20 mouse cellular contexts compared by ENCODE assay signal in the genomic region with DNA sequence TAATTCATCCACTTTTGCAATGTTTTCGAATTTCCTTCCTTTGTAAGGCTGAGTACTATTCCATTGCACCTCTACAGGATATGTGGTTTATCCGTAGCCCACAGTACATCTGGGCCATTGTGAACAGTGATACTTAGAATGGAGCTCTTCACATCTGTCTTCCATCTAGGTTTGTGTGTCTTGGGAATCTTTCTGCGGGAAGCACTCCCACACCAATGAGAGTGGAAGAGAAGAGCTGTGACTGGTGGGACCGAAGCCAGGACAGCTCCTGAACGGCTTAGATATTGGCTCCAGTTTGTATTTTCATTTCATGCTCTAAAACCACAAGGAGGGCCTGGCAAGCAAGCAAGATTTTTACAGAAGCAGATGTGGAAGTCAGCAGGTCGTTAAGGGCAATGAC.
DNase-seq lines count a peak whose midpoint lies in the region; ATAC-seq lines count a peak whose summit lies in the region.
"Had no signal": no experiment of that assay in that cellular context is flagged by ENCODE, and none has a peak within 500 bp of the region (broad histone marks: within the 10 kb centered on the region; RNA-seq: fewer than 3 reads in every experiment).

No protein-coding gene starts in this region.

- no peak overlapping the region for H3K27ac ChIP-seq in embryonic facial prominence, embryonic 14.5 days (replicated peaks; ENCODE audit: low read depth, low read length)
- H3K27ac ChIP-seq in embryonic facial prominence, embryonic 10.5 days (replicated peaks), result no peak overlapping the region
- no peak overlapping the region for H3K27ac ChIP-seq in limb, embryonic 13.5 days
- H3K27ac ChIP-seq in limb, embryonic 10.5 days, result no peak overlapping the region
- no peak overlapping the region for H3K27ac ChIP-seq in forebrain, embryonic 10.5 days
- H3K27ac ChIP-seq: embryonic facial prominence, embryonic 12.5 days; forebrain, embryonic 13.5 days; heart, embryonic 10.5 days; hindbrain, embryonic 13.5 days; hindbrain, postnatal 0 days had no signal

- intact Hi-C loops in gastrocnemius, postnatal 14 days (cut with DNase I; ENCODE audit: low total_unique reads), result no loop called here

- 47% methylated on average over 6 of the region's 6 CpGs for WGBS in embryonic facial prominence, embryonic 14.5 days
- 77% methylated on average over 6 of the region's 6 CpGs for WGBS in embryonic facial prominence, embryonic 10.5 days
- 53% methylated on average over 6 of the region's 6 CpGs for WGBS in limb, embryonic 13.5 days
- WGBS in limb, embryonic 10.5 days, result 86% methylated on average over 6 of the region's 6 CpGs
- 86% methylated on average over 6 of the region's 6 CpGs for WGBS in forebrain, embryonic 10.5 days

- H3K4me2 ChIP-seq in embryonic facial prominence, embryonic 14.5 days (ENCODE audit: low read depth, low read length), result no peak overlapping the region
- no peak overlapping the region for H3K4me2 ChIP-seq in limb, embryonic 13.5 days (replicated peaks)
- H3K4me2 ChIP-seq: embryonic facial prominence, embryonic 12.5 days; forebrain, embryonic 13.5 days; hindbrain, embryonic 13.5 days had no signal

- DNase-seq in embryonic facial prominence, embryonic 14.5 days (ENCODE audit: low spot score), result peak; percentile 88
- DNase-seq in embryonic facial prominence, embryonic 10.5 days (ENCODE audit: low spot score), result no peak
- DNase-seq in limb, embryonic 10.5 days (ENCODE audit: low spot score), result no peak
- DNase-seq in gastrocnemius, postnatal 14 days, result peak; percentile 40
- DNase-seq in skeletal muscle tissue, adult 2 months (ENCODE audit: low read depth, low spot score), result peak; percentile 8
- no peak for DNase-seq in left cerebral cortex, adult 8-10 months (ENCODE audit: low spot score in 2 of 2)
- DNase-seq in forebrain, embryonic 10.5 days (ENCODE audit: extremely low spot score, low spot score), result no peak
- DNase-seq: adrenal gland, postnatal 10 days; cerebellum, adult 11 months; cerebellum, adult 8-10 months; cerebellum, postnatal 14 days; embryo, embryonic 11 days; forebrain, postnatal 0 days; heart, postnatal 10 days had no signal

- H3K36me3 ChIP-seq in embryonic facial prominence, embryonic 14.5 days (ENCODE audit: control insufficient read depth, insufficient read depth, low read length), result no peaks in the 10 kb centered on the region
- H3K36me3 ChIP-seq in embryonic facial prominence, embryonic 10.5 days (replicated peaks), result no peaks in the 10 kb centered on the region
- no peaks in the 10 kb centered on the region for H3K36me3 ChIP-seq in limb, embryonic 13.5 days
- no peaks in the 10 kb centered on the region for H3K36me3 ChIP-seq in limb, embryonic 10.5 days
- H3K36me3 ChIP-seq in forebrain, embryonic 10.5 days (replicated peaks), result no peaks in the 10 kb centered on the region
- H3K36me3 ChIP-seq: embryonic facial prominence, embryonic 12.5 days; heart, embryonic 10.5 days; hindbrain, embryonic 13.5 days had no signal

- no peaks in the 10 kb centered on the region for H3K27me3 ChIP-seq in embryonic facial prominence, embryonic 14.5 days (replicated peaks; ENCODE audit: control insufficient read depth, insufficient read depth, low read length)
- H3K27me3 ChIP-seq in embryonic facial prominence, embryonic 10.5 days (replicated peaks; ENCODE audit: low read depth, poor library complexity, severe bottlenecking), result 0 out of 2 replicates have a peak, but pooled peaks cover 12% of the 10 kb centered on the region
- H3K27me3 ChIP-seq in limb, embryonic 13.5 days, result no peaks in the 10 kb centered on the region
- H3K27me3 ChIP-seq in limb, embryonic 10.5 days (ENCODE audit: low read depth, poor library complexity, severe bottlenecking), result peaks cover 3% of the 10 kb centered on the region; the same call in 1 of the 2 replicates
- peaks cover 50% of the 10 kb centered on the region for H3K27me3 ChIP-seq in forebrain, embryonic 10.5 days (ENCODE audit: poor library complexity, severe bottlenecking)
- H3K27me3 ChIP-seq: embryonic facial prominence, embryonic 12.5 days; hindbrain, embryonic 13.5 days had no signal

- no peak overlapping the region for H3K4me3 ChIP-seq in embryonic facial prominence, embryonic 14.5 days (ENCODE audit: low read depth, low read length)
- H3K4me3 ChIP-seq in embryonic facial prominence, embryonic 10.5 days, result no peak overlapping the region
- no peak overlapping the region for H3K4me3 ChIP-seq in limb, embryonic 13.5 days
- no peak overlapping the region for H3K4me3 ChIP-seq in limb, embryonic 10.5 days
- H3K4me3 ChIP-seq in forebrain, embryonic 10.5 days, result no peak overlapping the region
- H3K4me3 ChIP-seq: embryonic facial prominence, embryonic 12.5 days; forebrain, embryonic 13.5 days; heart, embryonic 10.5 days; hindbrain, embryonic 13.5 days had no signal

- ATAC-seq in embryonic facial prominence, embryonic 14.5 days (ENCODE audit: low read depth), result peak; percentile 68
- ATAC-seq in limb, embryonic 13.5 days (ENCODE audit: low FRiP score, low read depth), result peak; percentile 85; the same call in 1 of the 2 replicates
- ATAC-seq: forebrain, embryonic 13.5 days; forebrain, postnatal 0 days; hindbrain, postnatal 0 days had no signal

- no peaks in the 10 kb centered on the region; the same call in 1 of the 2 replicates for H3K9me3 ChIP-seq in embryonic facial prominence, embryonic 14.5 days (ENCODE audit: control insufficient read depth, low read length)
- H3K9me3 ChIP-seq in embryonic facial prominence, embryonic 10.5 days, result 0 out of 2 replicates have a peak, but pooled peaks cover 2% of the 10 kb centered on the region
- H3K9me3 ChIP-seq in limb, embryonic 13.5 days, result no peaks in the 10 kb centered on the region; the same call in 1 of the 2 replicates
- H3K9me3 ChIP-seq in limb, embryonic 10.5 days (replicated peaks), result no peaks in the 10 kb centered on the region
- no peaks in the 10 kb centered on the region for H3K9me3 ChIP-seq in forebrain, embryonic 10.5 days
- H3K9me3 ChIP-seq: embryonic facial prominence, embryonic 12.5 days; forebrain, embryonic 13.5 days; heart, embryonic 10.5 days; hindbrain, embryonic 13.5 days had no signal

- H3K4me1 ChIP-seq in embryonic facial prominence, embryonic 14.5 days (ENCODE audit: control insufficient read depth, insufficient read depth, low read length), result peaks cover 7% of the 10 kb centered on the region
- H3K4me1 ChIP-seq in embryonic facial prominence, embryonic 10.5 days, result peaks cover 12% of the 10 kb centered on the region
- peaks cover 3% of the 10 kb centered on the region; the same call in 1 of the 2 replicates for H3K4me1 ChIP-seq in limb, embryonic 13.5 days
- no peaks in the 10 kb centered on the region for H3K4me1 ChIP-seq in limb, embryonic 10.5 days
- peaks cover 16% of the 10 kb centered on the region for H3K4me1 ChIP-seq in forebrain, embryonic 10.5 days

- no peak overlapping the region for H3K9ac ChIP-seq in embryonic facial prominence, embryonic 14.5 days (ENCODE audit: low read depth, low read length)
- H3K9ac ChIP-seq in limb, embryonic 13.5 days, result no peak overlapping the region
- H3K9ac ChIP-seq: embryonic facial prominence, embryonic 12.5 days; forebrain, embryonic 13.5 days; forebrain, postnatal 0 days; hindbrain, embryonic 13.5 days had no signal

Comparison
In these comparisons a context has a peak if more than half of its experiments do, and no peak if none do; other contexts are left out.
1. DNase-seq: peak in embryonic facial prominence, embryonic 14.5 days (single experiment), gastrocnemius, postnatal 14 days (single experiment) and skeletal muscle tissue, adult 2 months (single experiment); none in embryonic facial prominence, embryonic 10.5 days (single experiment), limb, embryonic 10.5 days (single experiment), left cerebral cortex, adult 8-10 months (0 of 2) and forebrain, embryonic 10.5 days (single experiment).